Mouse (Mus musculus) effector memory CD4-positive, alpha-beta T cell, adult 5 months (primary cell): ENCODE measurements around the gene Stard10. TPM values are rescaled to one million over a fixed set of nuclear protein-coding genes. Genes with fewer than 3 reads are reported as not detected.

Experiments used
- polyA plus RNA-seq: library from polyadenylated mRNA; unstranded; fragments of 100-300 nt; shearing (Covaris generic); gene quantifications from one replicate; pipeline ENCODE4 v1.2.1, GENCODE M21; 2017

Gene Stard10
- polyA plus RNA-seq = 27.5 TPM

GRCm38 (mm10) chr7:101317014-101317413 lies at the start of gene Stard10:
TSS of gene Stard10 (plus strand) at chr7:101317086.

GRCm38 (mm10) chr7:101301881-101302456 lies 14.9 kb upstream of the Stard10 start, which contains the start of gene Atg16l2:
TSS of gene Atg16l2 (minus strand) at chr7:101302251.

GRCm38 (mm10) chr7:101347767-101348270 lies 30.9 kb downstream of the Stard10 start, which contains the start of gene Arap1:
TSS of gene Arap1 (plus strand) at chr7:101348067.

Other genes starting within 250 kb of the Stard10 start
- 45.8 TPM for gene Fchsd2, start 224.2 kb upstream of the Stard10 start, polyA plus RNA-seq
- gene Atg16l2, start 14.8 kb upstream of the Stard10 start, polyA plus RNA-seq = 122 TPM
- 59.2 TPM for gene Arap1, start 31.0 kb downstream of the Stard10 start, polyA plus RNA-seq
- 111 TPM for gene Gm45837, start 93.8 kb downstream of the Stard10 start, polyA plus RNA-seq
- 85.3 TPM for gene Pde2a, start 104.6 kb downstream of the Stard10 start, polyA plus RNA-seq